Mouse (Mus musculus): ENCODE results near the gene Cilp. TPM values are rescaled to one million over a fixed set of nuclear protein-coding genes. Genes with fewer than 3 reads are reported as not detected.

The Cilp gene
- polyA plus RNA-seq, 1 experiment from 2014 or later: 1.0 TPM

Other genes starting within 250 kb of the Cilp start
- 83.8 and 84.6 TPM in 2 replicates for gene Hacd3, start 243.5 kb upstream of the Cilp start, polyA plus RNA-seq (2014; fragmentation: Nextera tagmentation; extraction: Ambion mirVana)
- gene Dpp8, start 232.8 kb upstream of the Cilp start, polyA plus RNA-seq (2014; fragmentation: Nextera tagmentation; extraction: Ambion mirVana): 29.8 and 33.1 TPM in 2 replicates
- 42.4 and 43.3 TPM in 2 replicates for gene Igdcc4, start 163.7 kb upstream of the Cilp start, polyA plus RNA-seq (2014; fragmentation: Nextera tagmentation; extraction: Ambion mirVana)
- 2.0 and 2.7 TPM in 2 replicates for gene Igdcc3, start 124.0 kb upstream of the Cilp start, polyA plus RNA-seq (2014; fragmentation: Nextera tagmentation; extraction: Ambion mirVana)
- 6.0 and 6.4 TPM in 2 replicates for gene Parp16, start 69.8 kb upstream of the Cilp start, polyA plus RNA-seq (2014; fragmentation: Nextera tagmentation; extraction: Ambion mirVana)
- 50.7 and 56.7 TPM in 2 replicates for gene Clpx, start 29.1 kb downstream of the Cilp start, polyA plus RNA-seq (2014; fragmentation: Nextera tagmentation; extraction: Ambion mirVana)
- gene Pdcd7, start 80.9 kb downstream of the Cilp start, polyA plus RNA-seq (2014; fragmentation: Nextera tagmentation; extraction: Ambion mirVana): 10.5 and 10.8 TPM in 2 replicates
- 0.77 and 0.81 TPM in 2 replicates for gene Ubap1l, start 95.9 kb downstream of the Cilp start, polyA plus RNA-seq (2014; fragmentation: Nextera tagmentation; extraction: Ambion mirVana)
- gene Kbtbd13, start 126.5 kb downstream of the Cilp start, polyA plus RNA-seq (2014; fragmentation: Nextera tagmentation; extraction: Ambion mirVana): 0.38 and 0.43 TPM in 2 replicates
- 5.2 and 7.0 TPM in 2 replicates for gene Rasl12, start 133.3 kb downstream of the Cilp start, polyA plus RNA-seq (2014; fragmentation: Nextera tagmentation; extraction: Ambion mirVana)
- gene Slc51b, start 157.8 kb downstream of the Cilp start, polyA plus RNA-seq (2014; fragmentation: Nextera tagmentation; extraction: Ambion mirVana): not detected in 2 replicates
- 19.0 and 24.1 TPM in 2 replicates for gene Mtfmt, start 170.6 kb downstream of the Cilp start, polyA plus RNA-seq (2014; fragmentation: Nextera tagmentation; extraction: Ambion mirVana)
- gene Spg21, start 195.8 kb downstream of the Cilp start, polyA plus RNA-seq (2014; fragmentation: Nextera tagmentation; extraction: Ambion mirVana): 94.8 and 96.4 TPM in 2 replicates

Measured in stomach, embryonic 14.5 days (tissue).